Mouse (Mus musculus) brain, embryonic 14.5 days (tissue): Measurements from ENCODE around the gene Ncoa5.

Source experiments
- CTCF ChIP-seq: fragments of 200-500 bp; IDR thresholded peaks from 2 replicates; pipeline ENCODE4 v1.5.1; 2012; ENCODE audit warnings: inconsistent platforms, mild to moderate bottlenecking, moderate library complexity, borderline replicate concordance; ENCODE audit not compliant: insufficient read depth, insufficient read length; ENCODE audit errors: extremely low read depth
- POLR2A ChIP-seq: fragments of 200-500 bp; IDR thresholded peaks from 2 replicates; pipeline ENCODE4 v1.6.1; 2012; ENCODE audit warnings: mild to moderate bottlenecking, inconsistent platforms, borderline replicate concordance; ENCODE audit not compliant: poor library complexity, insufficient read depth, insufficient read length, severe bottlenecking; ENCODE audit errors: extremely low read depth

DNA sequence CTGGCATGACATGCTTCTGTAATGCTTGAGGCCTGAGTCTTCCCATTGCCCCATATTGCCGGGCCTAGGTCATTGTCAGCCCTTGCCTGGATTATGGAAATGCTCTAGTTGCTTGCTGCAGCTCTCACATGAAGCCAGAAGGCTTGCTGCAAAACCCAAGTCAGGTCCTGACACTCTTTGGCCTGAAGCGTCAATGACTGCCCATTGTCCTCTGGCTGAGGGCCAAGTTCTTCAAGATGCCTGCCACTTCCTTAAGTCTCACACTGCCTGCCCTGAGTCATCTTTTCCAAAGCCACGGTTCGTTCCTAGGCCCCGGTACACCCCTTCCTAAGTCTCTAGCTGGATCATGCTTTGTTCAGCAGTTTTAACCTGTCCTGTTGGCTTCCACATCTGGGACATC lies 62.0 kb downstream of the Ncoa5 start:
- TF ChIP-seq CTCF, result no peak
- TF ChIP-seq POLR2A, result no peak
